Mouse (Mus musculus): Measurements from ENCODE around the gene Arf1. TPM values are rescaled to one million over a fixed set of nuclear protein-coding genes. Genes with fewer than 3 reads are reported as not detected.
A peak's percentile ranks its signal among the peaks of the same experiment; 100 is the strongest.
"Not testable (repeated sequence)": the region's sequence is repeated elsewhere in the genome, so short reads cannot be mapped to it uniquely, and the experiment has no call there.

The Arf1 gene
- polyA plus RNA-seq, 1 experiment from 2014 or later = 686 TPM

DNA sequence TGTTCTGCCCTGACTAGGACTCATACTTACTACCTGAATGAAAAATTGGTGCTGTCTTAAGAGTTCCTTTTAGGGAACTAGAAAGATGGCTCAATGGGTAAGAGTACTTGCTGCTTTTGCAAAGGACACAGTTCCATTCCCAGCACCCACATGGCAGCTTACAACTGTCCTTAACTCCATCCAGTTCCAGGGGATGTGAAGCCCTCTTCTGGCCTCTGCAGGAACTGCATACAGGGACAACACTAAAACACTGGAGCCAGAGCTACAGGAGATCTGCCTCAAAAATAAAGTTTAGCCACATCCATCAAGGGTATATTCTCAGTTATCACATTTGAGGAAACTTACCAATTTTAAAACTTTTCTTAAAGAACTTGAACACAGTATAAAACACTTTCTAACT lies 9.0 kb downstream of the Arf1 start:
- no peak overlapping the region for H3K4me3 ChIP-seq (ENCODE audit: low read length)
- H3K9ac ChIP-seq (ENCODE audit: low read depth, low read length) = no peak overlapping the region
- no peak overlapping the region for H3K4me2 ChIP-seq (ENCODE audit: low read length)
- H3K27ac ChIP-seq (ENCODE audit: low read depth, low read length) = no peak overlapping the region
- no peaks in the 10 kb centered on the region for H3K9me3 ChIP-seq (ENCODE audit: control insufficient read depth, low read length)
- ATAC-seq = no peak
- H3K36me3 ChIP-seq (ENCODE audit: control insufficient read depth, insufficient read depth, low read length) = no peaks in the 10 kb centered on the region; the same call in 1 of the 2 replicates
- H3K4me1 ChIP-seq (ENCODE audit: control insufficient read depth, insufficient read depth, low read depth, low read length) = peaks cover 9% of the 10 kb centered on the region
- H3K27me3 ChIP-seq (replicated peaks; ENCODE audit: control insufficient read depth, insufficient read depth, low read length) = no peaks in the 10 kb centered on the region

DNA sequence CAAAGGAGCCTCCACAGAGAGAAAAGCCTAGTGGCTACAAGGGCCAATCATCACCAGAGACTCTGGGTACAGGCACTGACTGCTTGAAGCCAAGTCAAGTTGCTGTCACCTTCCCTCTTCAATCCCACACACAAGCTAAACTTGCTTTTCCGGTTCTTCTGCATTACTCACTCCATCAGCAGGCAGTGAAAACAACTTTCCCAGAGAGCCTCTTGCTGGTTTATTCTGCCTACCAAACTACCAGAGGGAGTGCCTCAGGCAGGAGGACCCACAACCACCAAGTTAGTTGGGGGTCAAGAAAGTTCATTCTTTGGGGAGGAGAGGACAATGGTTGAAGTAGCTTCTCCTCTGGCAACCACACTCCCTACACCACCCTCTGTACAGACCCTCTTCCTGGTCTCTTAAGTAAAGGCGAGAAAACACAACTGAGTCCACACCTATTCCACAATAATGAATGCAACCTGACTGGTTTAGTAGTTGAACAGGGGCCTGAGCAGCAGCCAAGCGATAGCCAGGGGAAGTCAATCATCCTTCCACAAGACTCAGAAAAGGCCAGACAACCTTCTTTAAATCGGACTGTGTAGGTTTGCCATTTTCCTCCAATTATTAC lies 9.6 kb downstream of the Arf1 start:
- H3K27ac ChIP-seq (ENCODE audit: low read depth, low read length) = no peak overlapping the region
- ATAC-seq = no peak
- H3K4me3 ChIP-seq (ENCODE audit: low read length) = no peak overlapping the region
- H3K4me2 ChIP-seq (ENCODE audit: low read length) = no peak overlapping the region
- no peaks in the 10 kb centered on the region; the same call in 1 of the 2 replicates for H3K36me3 ChIP-seq (ENCODE audit: control insufficient read depth, insufficient read depth, low read length)
- WGBS = 88% methylated on average over 4 of the region's 4 CpGs
- no peaks in the 10 kb centered on the region for H3K9me3 ChIP-seq (ENCODE audit: control insufficient read depth, low read length)
- H3K27me3 ChIP-seq (replicated peaks; ENCODE audit: control insufficient read depth, insufficient read depth, low read length) = no peaks in the 10 kb centered on the region
- peaks cover 6% of the 10 kb centered on the region; the same call in 1 of the 2 replicates for H3K4me1 ChIP-seq (ENCODE audit: control insufficient read depth, insufficient read depth, low read depth, low read length)
- no peak overlapping the region for H3K9ac ChIP-seq (ENCODE audit: low read depth, low read length)

GRCm38 (mm10) chr11:59216955-59217354 lies 11.1 kb downstream of the Arf1 start:
- Histone ChIP-seq H3K9ac (ENCODE audit: low read depth, low read length) (no peak overlapping the region), H3K27me3 (replicated peaks; ENCODE audit: control insufficient read depth, insufficient read depth, low read length) (no peaks in the 10 kb centered on the region), H3K4me1 (ENCODE audit: control insufficient read depth, insufficient read depth, low read depth, low read length) (peaks cover 1% of the 10 kb centered on the region; the same call in 1 of the 2 replicates), H3K4me3 (ENCODE audit: low read length) (no peak overlapping the region), H3K27ac (ENCODE audit: low read depth, low read length) (no peak overlapping the region), H3K4me2 (ENCODE audit: low read length) (no peak overlapping the region), H3K36me3 (ENCODE audit: control insufficient read depth, insufficient read depth, low read length) (peaks cover 6% of the 10 kb centered on the region), H3K9me3 (ENCODE audit: control insufficient read depth, low read length) (no peaks in the 10 kb centered on the region)
- WGBS = 92% methylated on average over 3 of the region's 3 CpGs
- no peak for ATAC-seq

DNA sequence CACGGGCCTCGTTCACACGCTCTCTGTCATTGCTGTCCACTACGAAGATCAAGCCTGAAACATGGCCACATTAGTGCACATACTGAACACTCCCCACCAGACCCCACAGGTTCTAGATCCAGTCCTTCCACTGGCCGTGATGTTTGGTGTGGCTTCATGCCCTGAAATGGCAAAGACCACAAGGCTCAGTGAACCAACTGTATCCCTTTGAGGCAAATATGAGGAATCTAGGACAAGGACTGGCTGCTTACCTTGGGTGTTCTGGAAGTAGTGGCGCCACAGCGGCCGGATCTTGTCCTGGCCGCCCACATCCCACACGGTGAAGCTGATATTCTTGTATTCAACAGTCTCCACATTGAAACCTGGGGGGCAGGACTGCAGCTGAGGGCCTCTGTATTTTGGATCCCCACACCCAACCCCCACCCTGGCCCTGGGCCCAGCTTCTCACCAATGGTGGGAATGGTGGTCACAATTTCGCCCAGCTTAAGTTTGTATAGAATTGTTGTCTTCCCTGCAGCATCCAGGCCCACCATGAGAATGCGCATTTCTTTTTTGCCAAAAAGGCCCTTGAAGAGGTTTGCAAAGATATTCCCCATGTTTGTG lies 15.1 kb downstream of the Arf1 start:
- peaks cover 15% of the 10 kb centered on the region for H3K36me3 ChIP-seq (ENCODE audit: control insufficient read depth, insufficient read depth, low read length)
- H3K4me1 ChIP-seq (ENCODE audit: control insufficient read depth, insufficient read depth, low read depth, low read length) = peaks cover 17% of the 10 kb centered on the region
- H3K4me3 ChIP-seq (ENCODE audit: low read length) = no peak overlapping the region
- H3K9ac ChIP-seq (ENCODE audit: low read depth, low read length) = no peak overlapping the region
- no peaks in the 10 kb centered on the region for H3K27me3 ChIP-seq (replicated peaks; ENCODE audit: control insufficient read depth, insufficient read depth, low read length)
- ATAC-seq = no peak
- no peak overlapping the region for H3K4me2 ChIP-seq (ENCODE audit: low read length)
- WGBS = 90% methylated on average over 12 of the region's 12 CpGs
- no peaks in the 10 kb centered on the region for H3K9me3 ChIP-seq (ENCODE audit: control insufficient read depth, low read length)
- no peak overlapping the region for H3K27ac ChIP-seq (ENCODE audit: low read depth, low read length)

DNA sequence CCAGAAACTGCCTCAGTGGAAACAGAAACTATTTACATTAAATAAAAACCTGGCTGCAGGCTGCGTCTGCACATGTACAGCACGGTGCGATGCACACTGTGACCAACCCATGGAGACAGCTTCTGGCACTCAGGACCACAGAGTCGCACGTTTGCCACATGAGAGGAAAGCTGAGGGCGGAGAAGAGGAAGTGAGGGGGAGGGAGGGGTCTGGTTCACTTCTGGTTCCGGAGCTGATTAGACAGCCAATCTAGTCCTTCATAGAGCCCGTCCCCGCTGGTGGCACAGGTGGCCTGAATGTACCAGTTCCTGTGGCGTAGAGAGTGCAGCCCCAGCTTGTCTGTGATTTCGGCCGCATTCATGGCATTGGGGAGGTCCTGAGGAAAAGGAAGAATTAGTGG lies 15.8 kb downstream of the Arf1 start:
- not testable (repeated sequence) for H3K4me2 ChIP-seq (ENCODE audit: low read length); H3K27ac ChIP-seq (ENCODE audit: low read depth, low read length); H3K27me3 ChIP-seq (replicated peaks; ENCODE audit: control insufficient read depth, insufficient read depth, low read length); H3K4me3 ChIP-seq (ENCODE audit: low read length); H3K9ac ChIP-seq (ENCODE audit: low read depth, low read length); ATAC-seq; H3K9me3 ChIP-seq (ENCODE audit: control insufficient read depth, low read length)
- WGBS = 87% methylated on average over 12 of the region's 12 CpGs
- peaks cover 22% of the 10 kb centered on the region for H3K4me1 ChIP-seq (ENCODE audit: control insufficient read depth, insufficient read depth, low read depth, low read length)
- H3K36me3 ChIP-seq (ENCODE audit: control insufficient read depth, insufficient read depth, low read length) = peaks cover 15% of the 10 kb centered on the region

GRCm38 (mm10) chr11:59211561-59211960 lies 16.5 kb downstream of the Arf1 start:
- Histone ChIP-seq H3K4me1 (ENCODE audit: control insufficient read depth, insufficient read depth, low read depth, low read length) (peaks cover 22% of the 10 kb centered on the region), H3K36me3 (ENCODE audit: control insufficient read depth, insufficient read depth, low read length) (peaks cover 15% of the 10 kb centered on the region)
- not testable (repeated sequence) for H3K27ac ChIP-seq (ENCODE audit: low read depth, low read length); H3K4me3 ChIP-seq (ENCODE audit: low read length); ATAC-seq; H3K27me3 ChIP-seq (replicated peaks; ENCODE audit: control insufficient read depth, insufficient read depth, low read length); H3K4me2 ChIP-seq (ENCODE audit: low read length); H3K9me3 ChIP-seq (ENCODE audit: control insufficient read depth, low read length); H3K9ac ChIP-seq (ENCODE audit: low read depth, low read length)
- 86% methylated on average over 8 of the region's 9 CpGs for WGBS

- 75% methylated on average over 4 of the region's 4 CpGs for WGBS
- peaks cover 21% of the 10 kb centered on the region for H3K36me3 ChIP-seq (ENCODE audit: control insufficient read depth, insufficient read depth, low read length)
- H3K9ac ChIP-seq (ENCODE audit: low read depth, low read length) = no peak overlapping the region
- H3K27me3 ChIP-seq (replicated peaks; ENCODE audit: control insufficient read depth, insufficient read depth, low read length) = no peaks in the 10 kb centered on the region
- H3K9me3 ChIP-seq (ENCODE audit: control insufficient read depth, low read length) = no peaks in the 10 kb centered on the region
- H3K4me3 ChIP-seq (ENCODE audit: low read length) = no peak overlapping the region
- H3K4me2 ChIP-seq (ENCODE audit: low read length) = no peak overlapping the region
- no peak for ATAC-seq
- H3K27ac ChIP-seq (ENCODE audit: low read depth, low read length) = no peak overlapping the region
- peaks cover 22% of the 10 kb centered on the region for H3K4me1 ChIP-seq (ENCODE audit: control insufficient read depth, insufficient read depth, low read depth, low read length)
Measured at GRCm38 (mm10) chr11:59210020-59210419, 18.1 kb downstream of the Arf1 start.

GRCm38 (mm10) chr11:59209580-59209979 lies 18.5 kb downstream of the Arf1 start:
- peaks cover 22% of the 10 kb centered on the region for H3K4me1 ChIP-seq (ENCODE audit: control insufficient read depth, insufficient read depth, low read depth, low read length)
- H3K9ac ChIP-seq (ENCODE audit: low read depth, low read length) = no peak overlapping the region
- H3K4me2 ChIP-seq (ENCODE audit: low read length) = peak overlapping the region; percentile 90
- peak overlapping the region; percentile 87 for H3K4me3 ChIP-seq (ENCODE audit: low read length)
- H3K27ac ChIP-seq (ENCODE audit: low read depth, low read length) = no peak overlapping the region
- ATAC-seq = no peak
- no peaks in the 10 kb centered on the region for H3K9me3 ChIP-seq (ENCODE audit: control insufficient read depth, low read length)
- peaks cover 22% of the 10 kb centered on the region for H3K36me3 ChIP-seq (ENCODE audit: control insufficient read depth, insufficient read depth, low read length)
- 58% methylated on average over 5 of the region's 5 CpGs for WGBS
- no peaks in the 10 kb centered on the region for H3K27me3 ChIP-seq (replicated peaks; ENCODE audit: control insufficient read depth, insufficient read depth, low read length)

GRCm38 (mm10) chr11:59209003-59209441 lies 19.0 kb downstream of the Arf1 start:
- no peaks in the 10 kb centered on the region for H3K27me3 ChIP-seq (replicated peaks; ENCODE audit: control insufficient read depth, insufficient read depth, low read length)
- peak overlapping the region; percentile 86 for H3K9ac ChIP-seq (ENCODE audit: low read depth, low read length)
- 10% methylated on average over 18 of the region's 18 CpGs for WGBS
- H3K4me3 ChIP-seq (ENCODE audit: low read length) = peak overlapping the region; percentile 87
- peaks cover 22% of the 10 kb centered on the region for H3K4me1 ChIP-seq (ENCODE audit: control insufficient read depth, insufficient read depth, low read depth, low read length)
- H3K4me2 ChIP-seq (ENCODE audit: low read length) = peak overlapping the region; percentile 90
- H3K27ac ChIP-seq (ENCODE audit: low read depth, low read length) = peak overlapping the region; percentile 89; the same call in 1 of the 2 replicates
- peak; percentile 49 for ATAC-seq
- H3K36me3 ChIP-seq (ENCODE audit: control insufficient read depth, insufficient read depth, low read length) = peaks cover 24% of the 10 kb centered on the region
- H3K9me3 ChIP-seq (ENCODE audit: control insufficient read depth, low read length) = no peaks in the 10 kb centered on the region

All from hindbrain, embryonic 16.5 days (tissue).